Mouse (Mus musculus): ENCODE data around the gene Gm17334. TPM values are rescaled to one million over a fixed set of nuclear protein-coding genes. Genes with fewer than 3 reads are reported as not detected.
"Not testable (repeated sequence)": the region's sequence is repeated elsewhere in the genome, so short reads cannot be mapped to it uniquely, and the experiment has no call there.

Gene Gm17334
- polyA plus RNA-seq, 1 experiment = 0.18 TPM

- Histone ChIP-seq H3K27me3 (ENCODE audit: control insufficient read depth, insufficient read depth, insufficient read length) (no peaks in the 10 kb centered on the region), H3K36me3 (ENCODE audit: control insufficient read depth, insufficient read depth) (no peaks in the 10 kb centered on the region), H3K79me3 (ENCODE audit: low read depth) (no peaks in the 10 kb centered on the region), H3ac (ENCODE audit: control insufficient read depth, insufficient read length, low read depth) (no peak overlapping the region), H3K4me3 (ENCODE audit: insufficient read depth, poor library complexity, severe bottlenecking) (peak overlapping the region; percentile 24), H3K79me2 (ENCODE audit: control insufficient read depth, insufficient read depth) (no peaks in the 10 kb centered on the region)
- TF ChIP-seq FOSL1 (IDR thresholded peaks at IDR 0.05; ENCODE audit: insufficient read depth, low read length, poor library complexity, severe bottlenecking) = no peak
- TF ChIP-seq MYOG (IDR thresholded peaks at IDR 0.05; ENCODE audit: control insufficient read depth, extremely low read depth, insufficient read length) = no peak
- TF ChIP-seq USF1 (IDR thresholded peaks at IDR 0.05; ENCODE audit: low read depth) = no peak
- TF ChIP-seq CTCF (IDR thresholded peaks at IDR 0.05; ENCODE audit: control insufficient read depth, insufficient read depth, insufficient read length) = no peak
- no peak for TF ChIP-seq MAX (IDR thresholded peaks at IDR 0.05)
- TF ChIP-seq MYOD1 (IDR thresholded peaks at IDR 0.05; ENCODE audit: control insufficient read depth, insufficient read length, low read depth) = no peak
- no peak for TF ChIP-seq CEBPB (IDR thresholded peaks at IDR 0.05; ENCODE audit: low read depth)
These were observed 10.6 kb downstream of the Gm17334 start for GRCm38 (mm10) chr11:53762426-53762825.

GRCm38 (mm10) chr11:53761822-53762221 lies 11.2 kb downstream of the Gm17334 start:
- Histone ChIP-seq H3K4me3 (ENCODE audit: insufficient read depth, poor library complexity, severe bottlenecking) (no peak overlapping the region), H3K79me2 (ENCODE audit: control insufficient read depth, insufficient read depth) (no peaks in the 10 kb centered on the region), H3K36me3 (ENCODE audit: control insufficient read depth, insufficient read depth) (no peaks in the 10 kb centered on the region), H3K79me3 (ENCODE audit: low read depth) (no peaks in the 10 kb centered on the region), H3K27me3 (ENCODE audit: control insufficient read depth, insufficient read depth, insufficient read length) (no peaks in the 10 kb centered on the region), H3ac (ENCODE audit: control insufficient read depth, insufficient read length, low read depth) (no peak overlapping the region)
- TF ChIP-seq USF1 (IDR thresholded peaks at IDR 0.05; ENCODE audit: low read depth) = no peak
- TF ChIP-seq MYOD1 (IDR thresholded peaks at IDR 0.05; ENCODE audit: control insufficient read depth, insufficient read length, low read depth) = no peak
- TF ChIP-seq MYOG (IDR thresholded peaks at IDR 0.05; ENCODE audit: control insufficient read depth, extremely low read depth, insufficient read length) = no peak
- peak; percentile 48 for TF ChIP-seq MAX (IDR thresholded peaks at IDR 0.05)
- peak; percentile 0 for TF ChIP-seq CEBPB (IDR thresholded peaks at IDR 0.05; ENCODE audit: low read depth)
- no peak for TF ChIP-seq FOSL1 (IDR thresholded peaks at IDR 0.05; ENCODE audit: insufficient read depth, low read length, poor library complexity, severe bottlenecking)
- TF ChIP-seq CTCF (IDR thresholded peaks at IDR 0.05; ENCODE audit: control insufficient read depth, insufficient read depth, insufficient read length) = no peak

- H3K4me3 ChIP-seq (ENCODE audit: insufficient read depth, poor library complexity, severe bottlenecking) = no peak overlapping the region
- no peaks in the 10 kb centered on the region for H3K27me3 ChIP-seq (ENCODE audit: control insufficient read depth, insufficient read depth, insufficient read length)
- no peaks in the 10 kb centered on the region for H3K79me2 ChIP-seq (ENCODE audit: control insufficient read depth, insufficient read depth)
- TF ChIP-seq FOSL1 (IDR thresholded peaks at IDR 0.05; ENCODE audit: insufficient read depth, low read length, poor library complexity, severe bottlenecking) = no peak
- no peak for TF ChIP-seq CTCF (IDR thresholded peaks at IDR 0.05; ENCODE audit: control insufficient read depth, insufficient read depth, insufficient read length)
- no peak for TF ChIP-seq MYOD1 (IDR thresholded peaks at IDR 0.05; ENCODE audit: control insufficient read depth, insufficient read length, low read depth)
- TF ChIP-seq USF1 (IDR thresholded peaks at IDR 0.05; ENCODE audit: low read depth) = no peak
- TF ChIP-seq MYOG (IDR thresholded peaks at IDR 0.05; ENCODE audit: control insufficient read depth, extremely low read depth, insufficient read length) = no peak
- TF ChIP-seq MAX (IDR thresholded peaks at IDR 0.05) = no peak
- no peak for TF ChIP-seq CEBPB (IDR thresholded peaks at IDR 0.05; ENCODE audit: low read depth)
- no peaks in the 10 kb centered on the region for H3K79me3 ChIP-seq (ENCODE audit: low read depth)
- H3ac ChIP-seq (ENCODE audit: control insufficient read depth, insufficient read length, low read depth) = peak overlapping the region; percentile 34
- no peaks in the 10 kb centered on the region for H3K36me3 ChIP-seq (ENCODE audit: control insufficient read depth, insufficient read depth)
These were observed 11.7 kb downstream of the Gm17334 start for GRCm38 (mm10) chr11:53761284-53761683.

- Histone ChIP-seq H3K27me3 (ENCODE audit: control insufficient read depth, insufficient read depth, insufficient read length) (no peaks in the 10 kb centered on the region), H3K79me2 (ENCODE audit: control insufficient read depth, insufficient read depth) (no peaks in the 10 kb centered on the region), H3K79me3 (ENCODE audit: low read depth) (no peaks in the 10 kb centered on the region), H3K36me3 (ENCODE audit: control insufficient read depth, insufficient read depth) (no peaks in the 10 kb centered on the region), H3K4me3 (ENCODE audit: insufficient read depth, poor library complexity, severe bottlenecking) (no peak overlapping the region), H3ac (ENCODE audit: control insufficient read depth, insufficient read length, low read depth) (no peak overlapping the region)
- no peak for TF ChIP-seq CTCF (IDR thresholded peaks at IDR 0.05; ENCODE audit: control insufficient read depth, insufficient read depth, insufficient read length)
These were observed 13.2 kb downstream of the Gm17334 start for GRCm38 (mm10) chr11:53759545-53760406.

- Histone ChIP-seq H3K27me3 (ENCODE audit: control insufficient read depth, insufficient read depth, insufficient read length) (no peaks in the 10 kb centered on the region), H3K79me3 (ENCODE audit: low read depth) (no peaks in the 10 kb centered on the region), H3K36me3 (ENCODE audit: control insufficient read depth, insufficient read depth) (no peaks in the 10 kb centered on the region), H3ac (ENCODE audit: control insufficient read depth, insufficient read length, low read depth) (no peak overlapping the region), H3K79me2 (ENCODE audit: control insufficient read depth, insufficient read depth) (no peaks in the 10 kb centered on the region), H3K4me3 (ENCODE audit: insufficient read depth, poor library complexity, severe bottlenecking) (no peak overlapping the region)
- TF ChIP-seq CEBPB (IDR thresholded peaks at IDR 0.05; ENCODE audit: low read depth) (no peak), CTCF (IDR thresholded peaks at IDR 0.05; ENCODE audit: control insufficient read depth, insufficient read depth, insufficient read length) (peak; percentile 24), MYOG (IDR thresholded peaks at IDR 0.05; ENCODE audit: control insufficient read depth, extremely low read depth, insufficient read length) (no peak)
These were observed 14.1 kb downstream of the Gm17334 start for GRCm38 (mm10) chr11:53758791-53759351.

DNA sequence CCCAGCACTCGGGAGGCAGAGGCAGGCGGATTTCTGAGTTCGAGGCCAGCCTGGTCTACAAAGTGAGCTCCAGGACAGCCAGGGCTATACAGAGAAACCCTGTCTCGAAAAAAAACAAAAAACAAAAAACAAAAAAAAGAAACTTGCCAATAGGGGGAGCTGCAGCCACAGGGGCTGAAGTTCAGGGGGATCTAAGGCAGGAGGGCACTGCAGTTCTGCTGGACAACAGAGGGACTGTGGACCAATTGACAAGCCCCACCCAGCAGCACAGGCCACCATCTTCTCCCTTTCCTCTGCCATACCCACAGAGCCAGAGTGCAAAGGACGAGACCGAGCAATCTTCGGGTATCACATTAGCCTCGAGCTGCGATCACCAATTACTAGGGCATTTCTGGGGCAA lies 15.0 kb downstream of the Gm17334 start:
- not testable (repeated sequence) for H3K36me3 ChIP-seq (ENCODE audit: control insufficient read depth, insufficient read depth); H3K27me3 ChIP-seq (ENCODE audit: control insufficient read depth, insufficient read depth, insufficient read length); H3K4me3 ChIP-seq (ENCODE audit: insufficient read depth, poor library complexity, severe bottlenecking); H3K79me3 ChIP-seq (ENCODE audit: low read depth); H3K79me2 ChIP-seq (ENCODE audit: control insufficient read depth, insufficient read depth); H3ac ChIP-seq (ENCODE audit: control insufficient read depth, insufficient read length, low read depth)
- TF ChIP-seq CTCF (IDR thresholded peaks at IDR 0.05; ENCODE audit: control insufficient read depth, insufficient read depth, insufficient read length) = peak; percentile 18

Measured in C2C12 (cell line).